Mouse (Mus musculus) ES-Bruce4 (cell line): ENCODE results near the gene Krr1.

Experiments
- CTCF ChIP-seq: IDR thresholded peaks from one replicate; pipeline ENCODE4 v1.8.1; 2011; ENCODE audit warnings: low read depth, low read length
- POLR2A ChIP-seq: IDR thresholded peaks from one replicate; pipeline ENCODE4 v1.8.1; 2011; ENCODE audit warnings: low read length; ENCODE audit not compliant: insufficient read depth

DNA sequence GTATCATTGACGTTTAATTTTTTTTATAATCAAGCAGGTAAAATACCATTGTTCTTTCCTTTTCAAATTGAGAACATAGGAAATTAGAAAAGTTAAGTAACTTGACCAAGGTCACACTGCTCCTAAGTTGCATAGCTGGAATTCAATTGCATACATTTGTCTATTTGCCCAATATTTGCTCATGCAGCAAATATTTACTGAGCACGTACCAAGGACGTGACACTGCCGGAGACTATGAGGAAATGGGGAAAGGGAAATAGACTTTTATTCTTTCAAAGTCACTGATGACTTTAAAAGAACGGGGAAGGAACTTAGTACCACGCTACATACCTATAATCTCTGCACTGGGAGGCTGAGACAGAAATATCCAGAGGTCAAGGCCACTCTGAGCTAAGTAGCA is 12.0 kb upstream of the Krr1 start:
- no peak for TF ChIP-seq CTCF
- TF ChIP-seq POLR2A = no peak
